Mouse (Mus musculus) spleen, adult 2 months (tissue): ENCODE data around the gene Phgr1.

Experiments used
- CTCF ChIP-seq: fragments of 200-500 bp; IDR thresholded peaks from 2 replicates; pipeline ENCODE4 v1.5.1; 2011; ENCODE audit warnings: mild to moderate bottlenecking, inconsistent platforms; ENCODE audit not compliant: insufficient read depth, insufficient read length, insufficient replicate concordance; ENCODE audit errors: extremely low read depth
- POLR2A ChIP-seq: fragments of 200-500 bp; IDR thresholded peaks from 2 replicates; pipeline ENCODE4 v1.6.1; 2011; ENCODE audit warnings: low read depth, low read length, inconsistent platforms

DNA sequence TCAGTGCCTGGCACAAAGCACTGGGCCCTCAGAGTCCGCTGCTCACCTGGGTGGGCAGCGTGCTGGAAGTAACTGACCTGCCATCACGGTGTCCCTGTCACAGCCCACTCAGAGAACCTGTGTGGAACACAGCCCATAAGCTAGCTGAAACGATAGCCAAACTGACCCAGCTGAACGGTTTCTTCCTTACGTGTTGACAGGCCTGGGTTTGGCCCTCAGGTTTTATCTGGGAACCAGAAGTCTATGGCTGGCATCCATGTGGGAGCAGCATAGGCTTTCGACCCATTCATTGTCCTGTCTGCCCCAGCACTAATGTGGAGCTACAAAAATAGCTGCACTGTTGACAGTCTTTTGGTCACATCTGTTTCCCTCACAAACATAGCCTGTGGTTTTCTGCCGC, 22.1 kb upstream of the Phgr1 start:
- TF ChIP-seq POLR2A (no peak), CTCF (no peak)
